Mouse (Mus musculus): ENCODE data around the gene 1700023F06Rik. TPM values are rescaled to one million over a fixed set of nuclear protein-coding genes. Genes with fewer than 3 reads are reported as not detected.

The 1700023F06Rik gene
- polyA plus RNA-seq, 1 experiment from 2014 or later: 1.3 TPM

GRCm38 (mm10) chr11:103197340-103197739 lies 11.0 kb downstream of the 1700023F06Rik start:
- Histone ChIP-seq H3K9me3 (no peaks in the 10 kb centered on the region), H3K4me3 (no peak overlapping the region), H3K36me3 (peaks cover 16% of the 10 kb centered on the region), H3K4me1 (replicated peaks) (peaks cover 40% of the 10 kb centered on the region), H3K27ac (no peak overlapping the region), H3K27me3 (peaks cover 93% of the 10 kb centered on the region), H3K9ac (no peak overlapping the region), H3K4me2 (no peak overlapping the region)
- no peak for ATAC-seq (ENCODE audit: low FRiP score)
- 86% methylated on average over 4 of the region's 4 CpGs for WGBS

DNA sequence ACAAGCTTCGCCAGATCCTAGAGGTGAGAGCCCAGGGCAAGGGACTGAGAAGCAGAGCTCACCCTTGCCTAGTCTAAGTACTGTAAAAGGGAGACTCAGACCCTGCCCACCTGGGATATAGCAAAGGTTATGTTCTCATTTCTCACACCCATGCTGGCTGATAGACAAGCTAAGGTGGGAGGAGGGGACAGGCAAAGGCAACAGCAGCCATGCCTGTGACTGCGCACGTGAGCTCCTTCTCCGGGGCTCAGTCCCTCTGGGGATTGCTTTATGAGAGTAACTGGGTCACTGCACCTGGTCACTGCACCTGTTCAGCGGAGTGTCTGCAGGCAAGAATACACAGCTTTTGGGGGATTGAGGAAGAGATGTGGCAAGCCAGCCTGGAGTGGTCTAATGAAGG lies 12.7 kb downstream of the 1700023F06Rik start:
- no peak for ATAC-seq (ENCODE audit: low FRiP score)
- Histone ChIP-seq H3K9ac (no peak overlapping the region), H3K4me2 (no peak overlapping the region), H3K4me3 (no peak overlapping the region), H3K4me1 (replicated peaks) (peaks cover 33% of the 10 kb centered on the region), H3K27ac (no peak overlapping the region), H3K27me3 (peaks cover 100% of the 10 kb centered on the region), H3K36me3 (peaks cover 16% of the 10 kb centered on the region), H3K9me3 (no peaks in the 10 kb centered on the region)
- 86% methylated on average over 5 of the region's 5 CpGs for WGBS

GRCm38 (mm10) chr11:103195236-103195635 lies 13.1 kb downstream of the 1700023F06Rik start:
- H3K36me3 ChIP-seq: peaks cover 16% of the 10 kb centered on the region
- H3K4me1 ChIP-seq (replicated peaks): peaks cover 33% of the 10 kb centered on the region
- ATAC-seq (ENCODE audit: low FRiP score): no peak
- H3K4me2 ChIP-seq: no peak overlapping the region
- no peak overlapping the region for H3K9ac ChIP-seq
- no peak overlapping the region for H3K4me3 ChIP-seq
- H3K27me3 ChIP-seq: peaks cover 100% of the 10 kb centered on the region
- H3K27ac ChIP-seq: no peak overlapping the region
- H3K9me3 ChIP-seq: no peaks in the 10 kb centered on the region
- 92% methylated on average over 18 of the region's 18 CpGs for WGBS

DNA sequence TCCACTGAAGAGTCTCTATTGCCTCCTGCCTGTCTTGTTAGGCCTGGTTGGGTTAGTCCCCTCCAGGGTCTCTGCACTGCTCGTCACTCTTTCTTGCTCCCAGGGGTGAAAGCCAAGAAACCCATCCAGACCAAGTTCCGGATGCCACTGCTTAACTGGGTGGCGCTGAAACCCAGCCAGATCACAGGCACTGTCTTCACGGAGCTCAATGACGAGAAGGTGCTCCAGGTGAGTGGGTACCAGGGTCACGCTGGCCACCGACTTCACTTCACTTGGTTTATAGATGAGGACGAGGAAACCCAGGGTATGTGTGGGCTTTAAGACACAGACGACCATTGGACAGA lies 14.6 kb downstream of the 1700023F06Rik start:
- no peak for ATAC-seq (ENCODE audit: low FRiP score)
- H3K4me1 ChIP-seq (replicated peaks): peaks cover 22% of the 10 kb centered on the region
- peaks cover 99% of the 10 kb centered on the region for H3K27me3 ChIP-seq
- H3K27ac ChIP-seq: no peak overlapping the region
- no peak overlapping the region for H3K9ac ChIP-seq
- no peak overlapping the region for H3K4me3 ChIP-seq
- 28% methylated on average over 9 of the region's 9 CpGs for WGBS
- no peak overlapping the region for H3K4me2 ChIP-seq
- no peaks in the 10 kb centered on the region for H3K9me3 ChIP-seq
- H3K36me3 ChIP-seq: peaks cover 21% of the 10 kb centered on the region

DNA sequence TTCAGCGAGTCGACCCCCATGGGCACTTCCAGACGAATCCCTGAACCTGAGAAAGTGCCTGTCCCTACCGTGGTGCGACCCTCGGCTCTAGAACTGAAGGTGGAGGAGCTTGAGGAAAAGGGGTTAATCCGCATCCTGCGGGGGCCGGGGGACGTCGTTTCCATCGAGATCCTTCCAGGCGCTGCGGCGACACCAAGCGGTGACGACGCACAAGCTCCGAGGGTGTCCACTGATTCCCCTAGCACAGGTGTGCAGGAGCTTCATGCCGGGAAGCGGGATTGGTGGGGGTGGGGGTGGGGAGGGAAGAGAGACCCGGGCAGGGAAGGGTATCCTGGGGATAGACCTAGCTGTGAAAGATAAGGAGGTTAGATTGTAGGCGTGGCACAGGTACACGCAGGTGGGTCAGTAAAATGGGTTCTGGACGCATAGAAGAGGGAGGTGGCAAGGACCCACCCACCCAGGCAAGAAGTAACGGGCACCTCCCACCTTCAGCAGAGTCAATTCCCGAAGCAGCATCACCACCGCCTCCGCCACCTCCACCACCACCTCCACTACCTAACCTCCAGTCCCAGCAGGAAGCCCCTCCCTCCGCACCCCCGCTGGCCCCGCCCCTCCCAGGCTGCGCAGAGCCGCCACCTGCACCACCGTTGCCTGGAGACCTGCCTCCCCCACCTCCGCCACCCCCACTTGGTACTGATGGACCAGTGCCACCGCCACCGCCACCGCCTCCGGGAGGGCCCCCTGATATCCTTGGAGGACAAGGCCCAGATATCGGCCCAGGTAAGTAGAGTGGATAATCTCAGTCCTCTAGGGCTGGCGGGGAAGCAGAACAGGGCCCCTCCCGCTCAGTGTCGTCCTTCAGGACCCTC lies 15.2 kb downstream of the 1700023F06Rik start:
- ATAC-seq (ENCODE audit: low FRiP score): peak; percentile 55
- peaks cover 95% of the 10 kb centered on the region for H3K27me3 ChIP-seq
- H3K27ac ChIP-seq: no peak overlapping the region
- peaks cover 16% of the 10 kb centered on the region for H3K4me1 ChIP-seq (replicated peaks)
- H3K9me3 ChIP-seq: no peaks in the 10 kb centered on the region
- peaks cover 23% of the 10 kb centered on the region for H3K36me3 ChIP-seq
- WGBS: 8% methylated on average over 37 of the region's 44 CpGs
- H3K9ac ChIP-seq: peak overlapping the region; percentile 53
- peak overlapping the region; percentile 56 for H3K4me2 ChIP-seq
- H3K4me3 ChIP-seq: peak overlapping the region; percentile 37

DNA sequence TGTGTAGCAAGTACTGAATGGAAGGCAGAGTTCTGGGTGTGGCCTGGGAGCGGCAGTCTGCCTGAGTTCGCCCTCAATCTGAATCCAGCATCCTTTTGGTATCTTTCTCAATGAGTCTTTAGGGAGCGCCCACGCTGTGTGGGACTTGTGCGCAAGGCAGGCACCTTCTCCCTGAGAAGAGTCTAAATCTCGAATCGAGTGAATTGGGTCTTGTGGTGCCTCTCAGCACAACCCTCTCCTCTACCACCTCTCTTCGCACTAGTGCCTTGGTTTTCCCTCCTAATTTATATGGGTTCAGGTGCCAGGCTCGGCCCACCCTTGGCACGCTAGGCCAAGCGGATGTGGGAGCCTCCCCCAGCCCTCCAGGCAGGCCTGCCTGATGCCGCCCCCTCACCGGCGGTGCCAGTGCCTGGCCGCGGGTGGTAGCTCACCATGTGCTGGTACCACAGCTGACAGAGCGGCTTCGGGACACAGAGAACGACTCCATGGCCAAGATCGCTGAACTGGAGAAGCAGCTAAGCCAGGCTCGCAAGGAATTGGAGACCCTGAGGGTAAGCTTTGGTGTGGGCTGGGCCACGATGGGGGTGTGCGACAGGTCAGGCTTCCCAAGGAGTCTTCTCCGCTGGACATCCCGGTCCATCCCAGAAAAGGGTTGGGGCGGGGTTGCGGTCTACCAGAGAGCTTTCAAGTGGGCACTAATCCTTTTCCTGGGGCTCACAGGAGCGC lies 16.0 kb downstream of the 1700023F06Rik start:
- peak overlapping the region; percentile 37 for H3K4me3 ChIP-seq
- H3K4me2 ChIP-seq: peak overlapping the region; percentile 56
- H3K9me3 ChIP-seq: no peaks in the 10 kb centered on the region
- 16% methylated on average over 28 of the region's 28 CpGs for WGBS
- H3K4me1 ChIP-seq (replicated peaks): peaks cover 15% of the 10 kb centered on the region
- H3K9ac ChIP-seq: peak overlapping the region; percentile 53
- H3K27me3 ChIP-seq: peaks cover 87% of the 10 kb centered on the region
- peaks cover 25% of the 10 kb centered on the region for H3K36me3 ChIP-seq
- ATAC-seq (ENCODE audit: low FRiP score): peak; percentile 27
- H3K27ac ChIP-seq: no peak overlapping the region

DNA sequence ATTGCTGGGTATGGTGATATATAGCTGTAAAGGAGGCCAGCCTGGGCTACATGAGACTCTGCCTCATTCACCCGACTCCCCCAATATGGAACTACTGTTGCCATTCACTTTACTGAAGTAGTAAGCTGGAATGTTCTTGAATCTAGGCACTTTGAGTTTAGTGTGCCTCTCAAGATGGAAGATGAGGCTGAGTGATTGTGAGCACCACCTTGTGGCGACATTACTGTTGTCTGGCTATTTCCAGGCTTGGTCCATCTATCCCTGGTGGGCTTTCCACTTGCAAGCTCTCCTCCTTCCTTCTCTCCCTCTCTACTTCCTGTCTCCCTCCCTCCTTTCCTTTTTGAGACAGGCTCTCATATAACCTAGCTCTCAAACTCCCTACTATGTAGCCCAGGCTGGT lies 23.5 kb downstream of the 1700023F06Rik start:
- H3K9ac ChIP-seq: no peak overlapping the region

DNA sequence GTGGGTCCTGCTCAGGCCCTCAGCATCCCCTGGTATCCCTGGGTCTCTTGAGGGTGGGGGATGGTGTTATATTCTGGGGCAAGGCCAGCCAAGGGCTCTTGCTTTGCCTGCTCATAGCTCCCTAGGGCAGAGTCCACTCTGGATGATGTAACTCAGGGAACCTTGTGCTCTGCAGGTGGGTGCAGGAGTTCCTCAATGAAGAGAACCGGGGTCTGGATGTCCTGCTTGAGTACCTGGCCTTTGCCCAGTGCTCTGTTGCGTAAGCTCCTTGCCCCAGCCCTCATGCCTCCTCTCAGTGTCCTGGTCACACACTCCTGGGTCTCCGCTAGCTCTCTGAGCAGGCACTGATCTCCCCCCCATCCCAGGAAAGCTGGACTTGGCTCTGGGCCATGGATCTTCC lies 26.4 kb downstream of the 1700023F06Rik start:
- Histone ChIP-seq H3K4me3 (no peak overlapping the region), H3K9ac (no peak overlapping the region), H3K4me2 (no peak overlapping the region), H3K27me3 (peaks cover 13% of the 10 kb centered on the region; the same call in 1 of the 2 replicates), H3K27ac (no peak overlapping the region), H3K36me3 (no peaks in the 10 kb centered on the region), H3K9me3 (no peaks in the 10 kb centered on the region), H3K4me1 (replicated peaks) (no peaks in the 10 kb centered on the region)
- ATAC-seq (ENCODE audit: low FRiP score): no peak
- 85% methylated on average over 3 of the region's 3 CpGs for WGBS

More for the DNA sequence above, 23.5 kb downstream of the 1700023F06Rik start:
- Histone ChIP-seq H3K27me3 (peaks cover 23% of the 10 kb centered on the region), H3K36me3 (0 out of 2 replicates have a peak, but pooled peaks cover 9% of the 10 kb centered on the region), H3K4me3 (no peak overlapping the region), H3K27ac (no peak overlapping the region), H3K9me3 (no peaks in the 10 kb centered on the region), H3K4me2 (no peak overlapping the region), H3K4me1 (replicated peaks) (no peaks in the 10 kb centered on the region)
- 48% methylated on average over 2 of the region's 2 CpGs for WGBS
- no peak for ATAC-seq (ENCODE audit: low FRiP score)

GRCm38 (mm10) chr11:103181349-103181748 lies 27.0 kb downstream of the 1700023F06Rik start:
- Histone ChIP-seq H3K27me3 (peaks cover 13% of the 10 kb centered on the region; the same call in 1 of the 2 replicates), H3K9me3 (no peaks in the 10 kb centered on the region), H3K9ac (no peak overlapping the region), H3K4me2 (no peak overlapping the region), H3K4me3 (no peak overlapping the region), H3K4me1 (replicated peaks) (no peaks in the 10 kb centered on the region), H3K27ac (no peak overlapping the region), H3K36me3 (no peaks in the 10 kb centered on the region)
- no peak for ATAC-seq (ENCODE audit: low FRiP score)
- WGBS: 79% methylated on average over 9 of the region's 9 CpGs

GRCm38 (mm10) chr11:103180426-103180825 lies 27.9 kb downstream of the 1700023F06Rik start:
- Histone ChIP-seq H3K4me1 (replicated peaks) (no peaks in the 10 kb centered on the region), H3K4me2 (no peak overlapping the region), H3K27ac (no peak overlapping the region), H3K4me3 (no peak overlapping the region), H3K36me3 (no peaks in the 10 kb centered on the region), H3K27me3 (peaks cover 14% of the 10 kb centered on the region; the same call in 1 of the 2 replicates), H3K9ac (no peak overlapping the region), H3K9me3 (no peaks in the 10 kb centered on the region)
- no peak for ATAC-seq (ENCODE audit: low FRiP score)
- 65% methylated on average over 1 of the region's 1 CpGs for WGBS

DNA sequence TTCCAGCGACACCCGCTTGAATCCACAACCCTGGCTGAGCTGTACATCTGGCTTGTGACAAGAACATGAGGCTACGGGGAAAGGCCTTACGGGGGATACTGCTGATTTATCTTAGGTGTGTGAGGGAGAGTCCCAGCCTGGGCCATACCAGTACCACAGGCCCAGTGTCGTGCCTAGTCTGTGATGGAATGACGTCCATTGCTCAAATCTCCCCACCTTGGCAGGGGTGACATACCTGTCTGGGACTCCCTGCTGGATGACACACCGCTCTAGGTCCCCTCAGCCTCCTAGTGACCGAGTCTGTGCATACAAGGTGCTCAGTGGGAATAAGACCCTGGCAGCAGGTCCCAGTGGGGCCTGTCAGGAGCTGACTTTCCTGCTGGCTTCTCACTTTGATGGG lies 29.6 kb downstream of the 1700023F06Rik start:
- Histone ChIP-seq H3K4me2 (no peak overlapping the region), H3K9me3 (no peaks in the 10 kb centered on the region), H3K4me1 (replicated peaks) (peaks cover 4% of the 10 kb centered on the region; the same call in 1 of the 2 replicates), H3K4me3 (no peak overlapping the region), H3K27me3 (peaks cover 22% of the 10 kb centered on the region), H3K9ac (no peak overlapping the region), H3K27ac (no peak overlapping the region), H3K36me3 (no peaks in the 10 kb centered on the region)
- ATAC-seq (ENCODE audit: low FRiP score): no peak
- 93% methylated on average over 8 of the region's 8 CpGs for WGBS

GRCm38 (mm10) chr11:103177815-103178485 lies 30.4 kb downstream of the 1700023F06Rik start:
- no peak for ATAC-seq (ENCODE audit: low FRiP score)
- no peak overlapping the region for H3K27ac ChIP-seq
- 83% methylated on average over 15 of the region's 15 CpGs for WGBS
- peaks cover 4% of the 10 kb centered on the region; the same call in 1 of the 2 replicates for H3K4me1 ChIP-seq (replicated peaks)
- peaks cover 30% of the 10 kb centered on the region for H3K27me3 ChIP-seq
- H3K4me3 ChIP-seq: no peak overlapping the region
- no peaks in the 10 kb centered on the region for H3K9me3 ChIP-seq
- no peak overlapping the region for H3K4me2 ChIP-seq
- no peak overlapping the region for H3K9ac ChIP-seq
- H3K36me3 ChIP-seq: no peaks in the 10 kb centered on the region
